Mouse (Mus musculus) C2C12 (cell line): ENCODE results near the gene Dnase1l1.

Experiments used
- CEBPB ChIP-seq: IDR thresholded peaks from one replicate; pipeline ENCODE4 v1.6.1; 2011; ENCODE audit warnings: low read depth, mild to moderate bottlenecking, control low read depth, moderate library complexity
- CTCF ChIP-seq: IDR thresholded peaks from one replicate; pipeline ENCODE4 v1.5.1; 2011; ENCODE audit not compliant: control insufficient read depth, insufficient read depth, insufficient read length
- MYOD1 ChIP-seq: IDR thresholded peaks from one replicate; pipeline ENCODE4 v1.6.1; 2011; ENCODE audit warnings: low read depth; ENCODE audit not compliant: control insufficient read depth, insufficient read length
- MYOG ChIP-seq: IDR thresholded peaks from one replicate; pipeline ENCODE4 v1.6.1; 2011; ENCODE audit not compliant: control insufficient read depth, insufficient read length; ENCODE audit errors: extremely low read depth
- USF1 ChIP-seq: IDR thresholded peaks from one replicate; pipeline ENCODE4 v1.6.1; 2011; ENCODE audit warnings: low read depth, mild to moderate bottlenecking, control low read depth, moderate library complexity

GRCm38 (mm10) chrX:74254153-74254887 lies 27.8 kb downstream of the Dnase1l1 start, which contains the start of gene Emd:
- TF ChIP-seq CTCF (no peak), MYOD1 (no peak), USF1 (no peak), CEBPB (no peak), MYOG (no peak)
